Mouse (Mus musculus): ENCODE data around the gene Olfr193. TPM values are rescaled to one million over a fixed set of nuclear protein-coding genes. Genes with fewer than 3 reads are reported as not detected.
"Not testable (repeated sequence)": the region's sequence is repeated elsewhere in the genome, so short reads cannot be mapped to it uniquely, and the experiment has no call there.

The Olfr193 gene
- total RNA-seq (2021) (not detected), polyA plus RNA-seq (2012; rRNA removed) (not detected in 2 replicates)
- long read RNA-seq = 0 reads

DNA sequence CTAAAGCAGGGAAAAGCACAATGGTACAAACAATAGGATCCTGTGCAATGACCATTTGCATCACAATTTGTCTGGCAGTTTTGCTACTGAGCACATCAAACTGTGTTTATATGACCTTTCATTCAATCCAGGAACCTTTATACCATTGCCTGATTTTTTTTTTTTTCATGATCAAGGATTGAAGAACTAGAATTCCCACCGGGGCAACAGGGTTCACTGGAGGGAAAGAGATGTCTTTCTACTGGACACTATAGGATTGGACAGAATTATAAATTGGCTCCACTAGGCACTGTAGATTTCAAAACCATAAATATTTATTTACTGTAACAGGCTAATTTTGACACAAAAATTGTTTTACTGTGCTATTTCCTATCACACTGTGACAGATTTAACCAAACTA is at the start of gene Olfr193:
Olfr193 (minus strand) TSS at position 101 of the 400 bp plus-strand sequence.
- no peak for DNase-seq

DNA sequence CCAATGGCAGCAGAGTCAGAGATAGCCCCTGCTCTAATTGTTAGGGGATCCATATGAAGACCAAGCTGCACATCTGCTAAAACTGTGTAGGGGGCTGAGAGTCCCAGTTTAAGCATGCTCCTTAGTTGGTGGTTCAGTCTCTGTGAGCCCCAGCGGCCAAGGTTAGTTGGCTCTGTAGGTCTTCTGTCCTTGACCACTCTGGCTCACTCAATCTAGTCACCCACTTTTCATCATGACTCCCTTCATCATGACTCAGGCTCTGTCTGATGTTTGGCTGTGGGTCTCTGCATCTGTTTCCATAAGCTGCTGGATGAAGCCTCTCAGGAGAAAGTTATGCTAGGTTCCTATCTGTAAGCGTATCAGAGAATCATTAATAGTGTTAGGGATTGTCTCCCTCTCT is 40.3 kb upstream of the Olfr193 start:
- DNase-seq = peak; percentile 53

DNA sequence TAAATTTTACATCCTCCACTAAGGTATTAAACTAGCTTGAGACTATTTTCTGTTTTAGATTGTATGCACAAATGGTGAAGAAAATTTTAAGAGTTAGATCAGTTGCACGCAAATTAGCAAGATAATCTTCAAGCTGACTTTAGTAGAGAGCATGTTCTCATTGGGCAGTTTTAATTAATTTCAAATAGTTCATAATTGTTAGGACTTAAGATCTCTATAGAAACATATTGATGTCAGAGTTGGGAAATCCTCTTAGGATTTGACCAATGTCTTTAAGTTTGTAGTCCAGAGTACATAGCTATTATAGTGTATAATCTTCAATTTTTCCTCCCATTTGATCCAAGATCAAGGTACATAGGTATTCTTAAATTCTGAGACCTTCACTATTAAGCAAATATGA is 35.1 kb upstream of the Olfr193 start, which contains the start of gene Olfr195:
Olfr195 (plus strand) TSS at position 301 of the 400 bp plus-strand sequence.
- DNase-seq = no peak

DNA sequence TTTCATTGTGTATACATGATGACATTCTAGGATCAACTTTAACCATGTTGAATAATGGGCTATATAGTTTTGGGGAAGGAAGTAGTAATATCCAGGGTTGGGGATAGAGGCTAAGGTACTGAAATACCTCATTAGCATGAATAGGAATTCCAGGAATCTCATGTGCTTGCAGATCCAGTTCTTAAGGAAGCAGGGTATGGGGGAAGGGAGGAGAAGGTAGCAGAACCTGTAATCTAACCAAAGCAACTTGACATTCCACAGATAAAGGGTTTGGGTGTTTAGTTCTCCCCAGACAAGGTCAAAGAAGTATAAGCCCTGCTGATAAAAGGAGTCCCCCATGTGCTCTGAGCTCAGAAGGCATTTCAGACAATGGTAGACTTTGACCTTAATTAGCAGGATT is 29.4 kb upstream of the Olfr193 start:
- no peak for DNase-seq

DNA sequence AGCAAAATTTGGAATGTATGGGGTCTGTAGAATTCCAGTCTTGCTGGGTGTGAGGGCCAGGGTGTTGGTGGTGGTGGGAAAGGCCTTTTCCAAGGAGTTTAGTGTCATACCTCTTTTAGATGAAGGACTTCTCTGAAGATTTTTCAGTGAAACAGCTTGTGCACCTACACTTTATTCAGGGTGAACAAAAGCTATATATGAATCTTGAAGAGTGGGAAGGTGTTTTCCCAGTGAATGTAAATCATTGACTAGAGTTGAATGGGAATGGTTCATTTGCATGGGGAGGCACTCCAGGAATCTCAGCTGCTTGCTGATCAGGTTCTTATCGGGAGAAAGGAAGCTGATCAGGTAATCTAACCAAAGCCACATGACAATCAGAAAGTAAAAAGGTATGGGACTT is 19.1 kb upstream of the Olfr193 start:
- no peak for DNase-seq

DNA sequence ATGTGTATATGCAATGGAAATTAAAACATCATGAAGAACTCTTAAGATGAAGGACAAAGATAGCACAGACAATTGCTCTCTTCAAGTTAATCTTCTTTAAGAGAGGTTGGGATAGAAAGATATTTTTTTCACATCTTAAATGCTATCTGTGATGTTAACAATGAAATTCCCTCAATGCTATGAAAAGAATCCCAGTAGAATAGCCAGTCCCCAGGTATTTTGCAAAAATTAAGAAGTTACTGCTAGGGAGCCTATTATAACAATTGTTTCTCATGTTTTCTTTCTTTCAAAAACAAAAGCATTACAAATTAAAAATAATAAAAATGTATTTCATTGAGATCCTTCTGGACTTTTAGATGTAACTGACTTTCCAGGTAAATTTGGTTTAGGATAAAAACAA is 9.3 kb upstream of the Olfr193 start, which contains the start of gene Olfr194:
Olfr194 (minus strand) TSS at position 101 of the 400 bp plus-strand sequence.
- DNase-seq = no peak

DNA sequence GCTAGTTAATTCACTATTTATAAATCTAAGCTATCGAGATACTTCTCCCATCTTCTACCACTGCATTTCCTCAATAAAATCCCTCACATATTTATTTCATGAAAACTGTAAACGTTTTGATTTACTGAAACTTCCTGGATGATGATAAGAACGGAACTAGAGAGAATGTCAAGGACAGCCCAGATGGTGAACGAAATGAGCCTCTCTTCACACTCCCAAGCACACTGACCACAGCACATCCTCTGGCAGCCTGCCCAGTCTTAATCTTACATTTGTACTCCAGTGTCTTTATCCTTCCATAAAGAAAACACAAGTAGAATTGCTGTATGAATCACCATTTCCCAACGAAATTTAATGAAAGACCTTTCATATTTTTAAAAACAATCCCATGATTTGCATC is 3.2 kb downstream of the Olfr193 start:
- peak; percentile 19 for DNase-seq

DNA sequence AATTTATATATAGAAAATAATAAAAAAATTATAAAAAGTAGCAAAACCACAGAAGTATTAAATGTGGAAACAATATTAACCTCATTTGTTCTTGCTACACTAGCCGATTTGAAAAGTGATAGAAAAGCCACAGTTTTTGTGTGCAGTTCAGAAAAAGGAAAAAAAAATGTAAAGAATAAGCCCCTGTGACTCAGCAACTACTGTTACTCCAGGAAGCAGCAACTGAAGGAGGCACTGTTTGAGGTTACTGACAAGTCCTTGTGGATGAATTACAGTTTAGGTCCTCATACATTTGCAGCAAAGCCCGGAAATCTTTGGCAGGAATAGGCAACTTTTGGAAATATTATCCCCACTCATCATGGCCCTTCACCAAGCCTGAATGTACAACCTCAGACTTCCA is 6.4 kb downstream of the Olfr193 start:
- DNase-seq = no peak

DNA sequence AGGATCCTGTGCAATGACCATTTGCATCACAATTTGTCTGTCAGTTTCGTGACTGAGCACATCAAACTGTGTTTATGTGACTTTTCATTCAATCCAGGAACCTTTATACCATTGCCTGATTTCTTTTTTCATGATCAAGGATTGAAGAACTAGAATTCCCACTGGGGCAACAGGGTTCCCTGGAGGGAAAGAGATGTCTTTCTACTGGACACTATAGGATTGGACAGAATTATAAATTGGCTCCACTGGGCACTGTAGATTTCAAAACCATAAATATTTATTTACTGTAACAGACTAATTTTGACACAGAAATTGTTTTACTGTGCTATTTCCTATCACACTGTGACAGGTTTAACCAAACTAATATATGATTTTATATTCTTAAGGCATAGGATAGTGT is 22.0 kb downstream of the Olfr193 start, which contains the start of gene Olfr191:
Olfr191 (minus strand) TSS at position 101 of the 400 bp plus-strand sequence.
- DNase-seq = not testable (repeated sequence)

DNA sequence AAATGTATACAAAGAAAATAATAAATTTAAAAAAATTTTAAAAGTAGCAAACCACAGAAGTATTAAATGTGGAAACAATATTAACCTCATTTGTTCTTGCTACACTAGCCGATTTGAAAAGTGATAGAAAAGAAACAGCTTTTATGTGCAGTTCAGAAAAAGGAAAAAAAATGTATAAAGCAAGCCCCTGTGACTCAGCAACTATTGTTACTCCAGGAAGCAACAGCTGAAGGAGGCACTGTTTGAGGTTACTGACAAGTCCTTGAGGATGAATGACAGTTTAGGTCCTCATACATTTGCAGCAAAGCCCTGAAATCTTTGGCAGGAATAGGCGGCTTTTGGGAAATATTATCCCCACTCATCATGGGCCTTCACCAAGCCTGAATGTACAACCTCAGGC is 30.6 kb downstream of the Olfr193 start:
- not testable (repeated sequence) for DNase-seq

DNA sequence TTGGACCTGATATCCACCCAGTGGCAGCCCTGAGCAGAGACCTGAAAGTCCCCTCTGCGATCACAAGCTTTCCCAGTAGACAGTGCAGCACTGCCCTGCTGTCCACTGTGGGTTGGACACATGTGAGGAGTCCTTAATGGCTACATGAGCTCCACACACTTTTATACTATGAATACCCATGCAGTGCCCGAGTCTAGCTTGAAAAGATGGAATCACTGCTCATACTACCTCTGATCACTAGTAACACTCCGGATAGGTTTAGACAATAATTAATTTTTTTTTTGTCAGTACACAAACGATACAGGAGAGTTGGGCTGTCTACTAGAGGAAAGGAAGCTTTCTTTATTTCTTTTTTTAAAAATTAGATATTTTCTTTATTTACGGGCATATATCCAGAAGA is 33.8 kb downstream of the Olfr193 start, which contains the start of gene Olfr190:
Olfr190 (minus strand) TSS at position 101 of the 400 bp plus-strand sequence.
- DNase-seq = no peak

DNA sequence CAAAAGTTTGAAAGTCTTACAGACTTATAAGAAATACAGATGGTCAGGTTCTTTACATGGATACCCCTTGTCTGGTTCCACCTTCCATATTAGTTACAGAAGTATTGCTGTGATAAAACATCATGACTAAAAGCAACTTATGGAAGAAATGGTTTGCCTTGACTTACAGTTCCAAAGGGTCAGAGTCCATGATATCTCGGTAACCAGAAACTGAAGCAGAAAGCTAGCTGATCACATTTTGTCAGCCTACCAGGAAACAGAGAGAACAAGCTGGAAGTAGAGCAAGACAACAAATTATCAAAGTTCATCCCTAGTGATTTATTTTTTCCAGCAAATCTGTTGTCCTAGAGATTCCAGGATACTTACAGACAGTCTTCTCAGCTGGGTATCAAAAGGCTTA is 38.2 kb downstream of the Olfr193 start:
- no peak for DNase-seq

DNA sequence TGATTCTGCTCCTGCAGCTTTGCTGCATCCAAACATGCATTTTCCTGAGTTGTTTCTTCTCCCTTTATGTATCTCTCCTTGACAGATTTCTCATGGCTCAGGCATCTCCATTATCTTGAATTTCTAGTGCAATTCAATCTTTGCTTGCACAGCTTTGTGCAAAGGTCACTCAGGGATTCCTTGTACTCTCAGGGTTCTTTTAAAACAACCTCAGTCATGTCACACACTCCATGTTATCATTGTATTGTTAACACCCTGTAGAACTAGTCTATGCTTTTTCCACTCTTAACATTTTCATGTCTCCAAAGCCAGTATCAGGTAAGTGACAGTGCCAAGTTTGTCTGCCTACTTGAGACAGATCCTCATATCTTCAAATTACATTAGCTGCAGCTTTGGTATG is 39.9 kb downstream of the Olfr193 start:
- no peak for DNase-seq

DNA sequence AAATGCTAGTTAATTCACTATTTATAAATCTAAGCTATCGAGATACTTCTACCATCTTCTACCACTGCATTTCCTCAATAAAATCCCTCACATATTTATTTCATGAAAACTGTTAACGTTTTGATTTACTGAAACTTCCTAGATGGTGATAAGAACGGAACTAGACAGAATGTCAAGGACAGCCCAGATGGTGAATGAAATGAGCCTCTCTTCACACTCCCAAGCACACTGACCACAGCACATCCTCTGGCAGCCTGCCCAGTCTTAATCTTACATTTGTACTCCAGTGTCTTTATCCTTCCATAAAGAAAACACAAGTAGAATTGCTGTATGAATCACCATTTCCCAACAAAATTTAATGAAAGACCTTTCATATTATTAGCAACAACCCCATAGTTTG is 49.3 kb downstream of the Olfr193 start:
- DNase-seq = not testable (repeated sequence)

Other genes starting within 250 kb of the Olfr193 start
- not detected for gene Olfr177, start 237.1 kb downstream of the Olfr193 start, total RNA-seq (2021)
- gene Olfr177, start 237.1 kb downstream of the Olfr193 start, polyA plus RNA-seq (2012; rRNA removed) = not detected in 2 replicates
- not detected for gene Olfr178, start 219.8 kb downstream of the Olfr193 start, total RNA-seq (2021)
- not detected in 2 replicates for gene Olfr178, start 219.8 kb downstream of the Olfr193 start, polyA plus RNA-seq (2012; rRNA removed)
- gene Olfr181, start 183.1 kb downstream of the Olfr193 start, total RNA-seq (2021) = not detected
- not detected in 2 replicates for gene Olfr181, start 183.1 kb downstream of the Olfr193 start, polyA plus RNA-seq (2012; rRNA removed)
- not detected for gene Olfr180, start 182.5 kb downstream of the Olfr193 start, total RNA-seq (2021)
- not detected in 2 replicates for gene Olfr180, start 182.5 kb downstream of the Olfr193 start, polyA plus RNA-seq (2012; rRNA removed)
- gene Olfr183, start 116.5 kb downstream of the Olfr193 start, total RNA-seq (2021) = not detected
- gene Olfr183, start 116.5 kb downstream of the Olfr193 start, polyA plus RNA-seq (2012; rRNA removed) = not detected in 2 replicates
- gene Olfr186, start 81.6 kb downstream of the Olfr193 start, total RNA-seq (2021) = not detected
- not detected in 2 replicates for gene Olfr186, start 81.6 kb downstream of the Olfr193 start, polyA plus RNA-seq (2012; rRNA removed)
- gene Olfr187, start 72.1 kb downstream of the Olfr193 start, total RNA-seq (2021) = not detected
- not detected in 2 replicates for gene Olfr187, start 72.1 kb downstream of the Olfr193 start, polyA plus RNA-seq (2012; rRNA removed)
- not detected for gene Olfr190, start 33.9 kb downstream of the Olfr193 start, total RNA-seq (2021)
- not detected in 2 replicates for gene Olfr190, start 33.9 kb downstream of the Olfr193 start, polyA plus RNA-seq (2012; rRNA removed)
- gene Olfr191, start 22.1 kb downstream of the Olfr193 start, total RNA-seq (2021) = not detected
- gene Olfr191, start 22.1 kb downstream of the Olfr193 start, polyA plus RNA-seq (2012; rRNA removed) = not detected in 2 replicates
- not detected for gene Olfr194, start 9.2 kb upstream of the Olfr193 start, total RNA-seq (2021)
- gene Olfr194, start 9.2 kb upstream of the Olfr193 start, polyA plus RNA-seq (2012; rRNA removed) = not detected in 2 replicates
- gene Olfr195, start 35.2 kb upstream of the Olfr193 start, total RNA-seq (2021) = not detected
- gene Olfr195, start 35.2 kb upstream of the Olfr193 start, polyA plus RNA-seq (2012; rRNA removed) = not detected in 2 replicates
- gene Olfr196, start 58.6 kb upstream of the Olfr193 start, total RNA-seq (2021) = not detected
- gene Olfr196, start 58.6 kb upstream of the Olfr193 start, polyA plus RNA-seq (2012; rRNA removed) = not detected in 2 replicates
- gene Olfr198, start 91.7 kb upstream of the Olfr193 start, total RNA-seq (2021) = not detected
- gene Olfr198, start 91.7 kb upstream of the Olfr193 start, polyA plus RNA-seq (2012; rRNA removed) = not detected in 2 replicates
- not detected for gene Olfr199, start 107.9 kb upstream of the Olfr193 start, total RNA-seq (2021)
- not detected in 2 replicates for gene Olfr199, start 107.9 kb upstream of the Olfr193 start, polyA plus RNA-seq (2012; rRNA removed)
- not detected for gene Olfr201, start 160.8 kb upstream of the Olfr193 start, total RNA-seq (2021)
- gene Olfr201, start 160.8 kb upstream of the Olfr193 start, polyA plus RNA-seq (2012; rRNA removed) = not detected in 2 replicates
- not detected for gene Olfr202, start 174.9 kb upstream of the Olfr193 start, total RNA-seq (2021)
- gene Olfr202, start 174.9 kb upstream of the Olfr193 start, polyA plus RNA-seq (2012; rRNA removed) = not detected in 2 replicates
- gene Olfr203, start 187.0 kb upstream of the Olfr193 start, total RNA-seq (2021) = not detected
- not detected in 2 replicates for gene Olfr203, start 187.0 kb upstream of the Olfr193 start, polyA plus RNA-seq (2012; rRNA removed)
- not detected for gene Olfr204, start 206.4 kb upstream of the Olfr193 start, total RNA-seq (2021)
- gene Olfr204, start 206.4 kb upstream of the Olfr193 start, polyA plus RNA-seq (2012; rRNA removed) = not detected in 2 replicates
- not detected for gene Olfr205, start 219.3 kb upstream of the Olfr193 start, total RNA-seq (2021)
- not detected in 2 replicates for gene Olfr205, start 219.3 kb upstream of the Olfr193 start, polyA plus RNA-seq (2012; rRNA removed)
- gene Olfr206, start 237.4 kb upstream of the Olfr193 start, total RNA-seq (2021) = not detected
- gene Olfr206, start 237.4 kb upstream of the Olfr193 start, polyA plus RNA-seq (2012; rRNA removed) = not detected in 2 replicates